Mouse (Mus musculus) liver, embryonic 11.5 days (tissue): Measurements from ENCODE around the gene Arhgap33. TPM values are rescaled to one million over a fixed set of nuclear protein-coding genes. Genes with fewer than 3 reads are reported as not detected.
"Not testable (repeated sequence)": the region's sequence is repeated elsewhere in the genome, so short reads cannot be mapped to it uniquely, and the experiment has no call there.

Experiments
- ATAC-seq: fragments of 200-750 bp; cut with Nextera tagmentation; replicated peaks from 2 replicates; pipeline ENCODE4 v1.8.0; 2017; ENCODE audit warnings: moderate number of reproducible peaks, mild to moderate bottlenecking, moderate TSS enrichment, moderate library complexity; ENCODE audit not compliant: low FRiP score
- DNase-seq: peaks from one replicate; pipeline ENCODE4 v3.0.0-alpha.2; 2017; ENCODE audit warnings: low spot score
- H3K27ac ChIP-seq: fragments of 300-500 bp; sonication (generic); 2 replicates; pipeline ENCODE4 v1.5.1; 2014; ENCODE audit warnings: mild to moderate bottlenecking, low read depth, low read length, control low read depth
- H3K27me3 ChIP-seq: fragments of 300-500 bp; sonication (generic); replicated peaks from 2 replicates; pipeline ENCODE4 v1.6.1; 2014; ENCODE audit warnings: low read length, mixed read lengths; ENCODE audit not compliant: control insufficient read depth, insufficient read depth
- H3K36me3 ChIP-seq: fragments of 300-500 bp; sonication (generic); 2 replicates; pipeline ENCODE4 v1.6.1; 2014; ENCODE audit warnings: mild to moderate bottlenecking, low read length, moderate library complexity, mixed read lengths; ENCODE audit not compliant: control insufficient read depth, insufficient read depth
- H3K4me1 ChIP-seq: fragments of 300-500 bp; sonication (generic); replicated peaks from 2 replicates; pipeline ENCODE4 v1.6.1; 2014; ENCODE audit warnings: low read length, mixed read lengths; ENCODE audit not compliant: control insufficient read depth, insufficient read depth
- H3K4me2 ChIP-seq: fragments of 300-500 bp; sonication (generic); 2 replicates; pipeline ENCODE4 v1.6.1; 2014; ENCODE audit warnings: mild to moderate bottlenecking, control low read depth, moderate library complexity
- H3K4me3 ChIP-seq: fragments of 300-500 bp; sonication (generic); 2 replicates; pipeline ENCODE4 v1.5.1; 2014; ENCODE audit warnings: low read depth, low read length, control low read depth
- H3K9ac ChIP-seq: fragments of 300-500 bp; sonication (generic); 2 replicates; pipeline ENCODE4 v1.6.1; 2014; ENCODE audit warnings: low read depth, low read length, control low read depth
- H3K9me3 ChIP-seq: fragments of 300-500 bp; sonication (generic); 2 replicates; pipeline ENCODE4 v1.6.1; 2016; ENCODE audit warnings: low read length, inconsistent platforms, mixed read lengths; ENCODE audit not compliant: control insufficient read depth
- WGBS: fragments of 180-500 bp; shearing (Covaris S2); extraction: QIAGEN DNeasy Blood & Tissue Kit; methylation state at CpG from one replicate; pipeline ENCODE4 v1.1.7; 2014; 5-methylcytosine and 5-hydroxymethylcytosine counted together
- polyA plus RNA-seq: library from polyadenylated mRNA; unstranded; fragments of >200 nt; fragmentation: Nextera tagmentation; extraction: Ambion mirVana; gene quantifications from 2 replicates; pipeline ENCODE4 v1.2.1, GENCODE M21; 2014

Gene Arhgap33
- polyA plus RNA-seq, 1 experiment from 2014 or later, result 7.1 TPM

GRCm38 (mm10) chr7:30493401-30493931 lies 41.4 kb downstream of the Arhgap33 start, which contains the start of gene Prodh2:
TSS of gene Prodh2 (plus strand) at chr7:30493622.
- ATAC-seq (peak; percentile 79), DNase-seq (peak; percentile 45)
- Histone ChIP-seq H3K27ac (peak within 1 kb of the TSS; percentile 64), H3K4me1 (no peaks in the 10 kb centered on the region), H3K9ac (peak within 1 kb of the TSS; percentile 30; the same call in 1 of the 2 replicates), H3K4me3 (peak within 1 kb of the TSS; percentile 43), H3K9me3 (no peaks in the 10 kb centered on the region), H3K27me3 (0 out of 2 replicates have a peak, but pooled peaks cover 2% of the 10 kb centered on the region), H3K4me2 (peak within 1 kb of the TSS; percentile 50), H3K36me3 (no peaks in the 10 kb centered on the region)
- 42% methylated on average over 11 of the region's 11 CpGs for WGBS

GRCm38 (mm10) chr7:30492765-30493164 lies 42.1 kb downstream of the Arhgap33 start:
- Histone ChIP-seq H3K9ac (no peak overlapping the region), H3K4me2 (no peak overlapping the region), H3K27me3 (0 out of 2 replicates have a peak, but pooled peaks cover 2% of the 10 kb centered on the region), H3K36me3 (no peaks in the 10 kb centered on the region), H3K4me3 (no peak overlapping the region), H3K4me1 (no peaks in the 10 kb centered on the region), H3K27ac (peak overlapping the region; percentile 32; the same call in 1 of the 2 replicates), H3K9me3 (no peaks in the 10 kb centered on the region)
- DNase-seq, result peak; percentile 61
- ATAC-seq, result no peak
- 18% methylated on average over 4 of the region's 4 CpGs for WGBS

- Histone ChIP-seq H3K9ac (no peak overlapping the region), H3K36me3 (no peaks in the 10 kb centered on the region), H3K4me3 (no peak overlapping the region), H3K27ac (no peak overlapping the region), H3K9me3 (no peaks in the 10 kb centered on the region), H3K27me3 (0 out of 2 replicates have a peak, but pooled peaks cover 2% of the 10 kb centered on the region), H3K4me2 (no peak overlapping the region), H3K4me1 (no peaks in the 10 kb centered on the region)
- WGBS, result 21% methylated on average over 6 of the region's 6 CpGs
- ATAC-seq, result no peak
- no peak for DNase-seq
Measured at GRCm38 (mm10) chr7:30490957-30491307, 43.9 kb downstream of the Arhgap33 start.

GRCm38 (mm10) chr7:30490251-30490956 lies 44.5 kb downstream of the Arhgap33 start:
- Histone ChIP-seq H3K36me3 (no peaks in the 10 kb centered on the region), H3K4me1 (no peaks in the 10 kb centered on the region), H3K27me3 (0 out of 2 replicates have a peak, but pooled peaks cover 2% of the 10 kb centered on the region), H3K4me3 (no peak overlapping the region), H3K27ac (no peak overlapping the region), H3K9ac (no peak overlapping the region), H3K9me3 (no peaks in the 10 kb centered on the region), H3K4me2 (no peak overlapping the region)
- ATAC-seq (no peak), DNase-seq (no peak)
- whole genome bisulfite sequencing, result 27% methylated on average over 16 of the region's 16 CpGs

DNA sequence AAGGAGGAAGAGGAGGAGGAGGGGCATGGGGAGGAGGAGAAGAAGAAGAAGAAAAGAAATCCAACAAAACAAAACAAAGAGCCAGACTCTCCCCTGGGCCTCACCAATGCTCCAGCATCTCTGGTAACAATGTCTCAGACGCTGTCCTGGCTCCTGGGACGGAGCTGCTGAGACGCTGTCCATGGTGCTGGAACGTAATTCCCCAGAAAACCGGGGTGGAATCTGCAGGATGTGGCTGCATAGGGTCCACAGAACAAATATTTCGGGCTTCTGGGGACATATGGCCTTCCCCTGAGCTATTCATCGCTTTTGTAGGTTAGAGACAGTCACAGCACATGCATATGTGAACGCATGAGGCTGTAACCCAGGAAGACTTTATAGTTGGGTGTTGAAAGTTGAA lies 50.6 kb downstream of the Arhgap33 start:
- H3K27ac ChIP-seq, result no peak overlapping the region
- no peaks in the 10 kb centered on the region for H3K4me1 ChIP-seq
- peaks cover 4% of the 10 kb centered on the region; the same call in 1 of the 2 replicates for H3K27me3 ChIP-seq
- H3K36me3 ChIP-seq, result no peaks in the 10 kb centered on the region
- 14% methylated on average over 8 of the region's 8 CpGs for WGBS
- no peaks in the 10 kb centered on the region for H3K9me3 ChIP-seq
- no peak for ATAC-seq
- H3K4me3 ChIP-seq, result no peak overlapping the region
- H3K9ac ChIP-seq, result no peak overlapping the region
- no peak overlapping the region for H3K4me2 ChIP-seq
- DNase-seq, result no peak

DNA sequence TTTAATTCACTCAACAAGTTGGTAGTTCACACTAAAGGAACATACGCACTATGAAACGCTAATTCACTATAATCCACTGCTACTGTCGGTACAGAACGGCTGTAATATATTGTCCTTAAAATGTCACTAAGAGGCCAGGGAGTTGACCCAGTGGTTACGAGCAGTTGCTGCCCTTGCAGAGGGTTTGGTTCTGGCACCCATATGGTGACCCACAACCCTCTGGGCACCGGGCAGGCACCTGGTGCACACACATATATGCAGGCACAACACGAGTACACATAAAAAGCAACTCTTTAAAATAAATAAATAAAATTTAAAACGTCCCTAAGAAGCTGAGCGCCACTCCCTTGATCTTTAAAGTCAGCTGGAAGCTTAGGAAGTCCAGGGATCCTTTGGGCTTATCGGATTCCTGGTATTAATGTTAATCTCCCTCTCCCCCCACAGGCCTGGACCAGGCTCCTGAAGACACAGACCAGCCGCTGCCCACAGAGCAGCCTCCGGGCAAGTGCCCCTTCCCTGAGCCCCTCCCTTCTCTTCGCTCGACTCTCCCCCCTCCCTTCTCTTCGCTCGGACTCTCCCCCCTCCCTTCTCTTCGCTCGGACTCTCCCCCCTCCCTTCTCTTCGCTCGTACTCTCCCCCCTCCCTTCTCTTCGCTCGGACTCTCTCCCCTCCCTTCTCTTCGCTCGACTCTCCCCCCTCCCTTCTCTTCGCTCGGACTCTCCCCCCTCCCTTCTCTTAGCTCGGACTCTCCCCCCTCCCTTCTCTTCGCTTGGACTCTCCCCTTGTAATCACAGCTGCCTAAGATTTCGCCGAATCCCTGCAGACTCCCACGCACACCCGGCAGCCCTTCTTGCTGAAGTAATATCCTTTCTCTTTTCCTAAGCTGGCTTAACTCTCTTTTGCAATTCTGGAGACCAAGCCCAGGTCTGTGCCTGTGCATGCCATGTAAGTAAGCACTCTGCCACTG lies 57.2 kb downstream of the Arhgap33 start:
- no peak for DNase-seq
- 0 out of 2 replicates have a peak, but pooled peaks have one; percentile 26 for ATAC-seq
- Histone ChIP-seq H3K9me3 (no peaks in the 10 kb centered on the region), H3K36me3 (no peaks in the 10 kb centered on the region), H3K4me2 (peak overlapping the region; percentile 45), H3K9ac (no peak overlapping the region), H3K4me3 (0 out of 2 replicates have a peak overlapping the region, but pooled peaks have one; percentile 6), H3K27ac (no peak overlapping the region), H3K4me1 (no peaks in the 10 kb centered on the region), H3K27me3 (peaks cover 4% of the 10 kb centered on the region; the same call in 1 of the 2 replicates)
- 12% methylated on average over 32 of the region's 32 CpGs for WGBS

DNA sequence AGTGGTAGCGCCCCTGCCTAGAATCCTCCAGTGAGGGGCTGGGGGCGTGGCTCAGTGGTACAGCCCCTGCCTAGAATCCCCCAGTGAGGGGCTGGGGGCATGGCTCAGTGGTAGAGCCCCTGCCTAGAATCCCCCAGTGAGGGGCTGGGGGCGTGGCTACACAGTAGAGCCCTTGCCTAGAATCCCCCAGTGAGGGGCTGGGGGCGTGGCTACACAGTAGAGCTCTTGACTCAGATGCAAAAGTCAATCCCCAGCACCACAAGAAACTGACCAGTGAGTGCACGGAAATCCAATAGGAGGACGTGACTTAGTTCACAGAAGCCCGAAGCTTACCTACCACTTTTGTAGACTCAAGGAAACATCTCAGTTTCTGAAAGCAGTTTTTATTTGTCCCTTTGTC lies 58.7 kb downstream of the Arhgap33 start:
- not testable (repeated sequence) for DNase-seq, H3K4me2 ChIP-seq, H3K9me3 ChIP-seq, H3K36me3 ChIP-seq, H3K4me3 ChIP-seq, H3K27ac ChIP-seq, H3K27me3 ChIP-seq, ATAC-seq, H3K4me1 ChIP-seq, H3K9ac ChIP-seq
- WGBS, result 81% methylated on average over 7 of the region's 7 CpGs

- Histone ChIP-seq H3K27ac (0 out of 2 replicates have a peak overlapping the region, but pooled peaks have one; percentile 57), H3K27me3 (no peaks in the 10 kb centered on the region), H3K4me3 (no peak overlapping the region), H3K4me2 (no peak overlapping the region), H3K9me3 (no peaks in the 10 kb centered on the region), H3K9ac (no peak overlapping the region), H3K4me1 (no peaks in the 10 kb centered on the region), H3K36me3 (no peaks in the 10 kb centered on the region)
- no peak for DNase-seq
- ATAC-seq, result peak; percentile 40; the same call in 1 of the 2 replicates
- 50% methylated on average over 4 of the region's 4 CpGs for WGBS
Measured at GRCm38 (mm10) chr7:30474999-30475398, 59.9 kb downstream of the Arhgap33 start.
